Mouse (Mus musculus) MEL (cell line): ENCODE measurements around the gene Rnf10.

Source experiments
- CTCF ChIP-seq, 3 experiments: IDR thresholded peaks in 2 of 3; conservative IDR thresholded peaks in 1 of 3; 2 replicates each; pipeline ENCODE4 v1.5.1; 2011 to 2012; ENCODE audit warnings: low read length in 3 of 3, low read depth in 2 of 3, mild to moderate bottlenecking in 2 of 3, improper control_type of control experiment in 1 of 3, inconsistent platforms in 1 of 3, mixed read lengths in 1 of 3, moderate library complexity in 1 of 3; ENCODE audit not compliant: control insufficient read depth in 1 of 3, insufficient read depth in 1 of 3, poor library complexity in 1 of 3, severe bottlenecking in 1 of 3
- E2F4 ChIP-seq: IDR thresholded peaks from 2 replicates; pipeline ENCODE4 v1.6.1; 2011; ENCODE audit warnings: low read depth, low read length, improper control_type of control experiment, borderline replicate concordance
- MAFK ChIP-seq: IDR thresholded peaks from 2 replicates; pipeline ENCODE4 v1.6.1; 2011; ENCODE audit warnings: low read depth, mild to moderate bottlenecking, low read length, improper control_type of control experiment, borderline replicate concordance
- NELFE ChIP-seq: IDR thresholded peaks from 2 replicates; pipeline ENCODE4 v1.6.1; 2011; ENCODE audit warnings: low read depth, low read length, improper control_type of control experiment
- POLR2A ChIP-seq, 2 experiments: IDR thresholded peaks; 2 replicates each; pipeline ENCODE4 v1.6.1; 2011 to 2012; ENCODE audit warnings: low read length in 2 of 2, mild to moderate bottlenecking in 2 of 2, control low read depth in 1 of 2, improper control_type of control experiment in 1 of 2, low read depth in 1 of 2, moderate library complexity in 1 of 2; ENCODE audit not compliant: control insufficient read depth in 1 of 2, insufficient read depth in 1 of 2, poor library complexity in 1 of 2
- USF2 ChIP-seq, 2 experiments: IDR thresholded peaks; 2 replicates each; pipeline ENCODE4 v1.6.1; 2011 to 2012; ENCODE audit warnings: improper control_type of control experiment in 2 of 2, low read length in 2 of 2, borderline replicate concordance in 1 of 2, inconsistent platforms in 1 of 2, low read depth in 1 of 2, mild to moderate bottlenecking in 1 of 2; ENCODE audit not compliant: insufficient read depth in 1 of 2
- ZKSCAN1 ChIP-seq: IDR thresholded peaks from 2 replicates; pipeline ENCODE4 v1.6.1; 2012; ENCODE audit warnings: low read depth, mild to moderate bottlenecking, inconsistent platforms, low read length, improper control_type of control experiment, moderate library complexity

DNA sequence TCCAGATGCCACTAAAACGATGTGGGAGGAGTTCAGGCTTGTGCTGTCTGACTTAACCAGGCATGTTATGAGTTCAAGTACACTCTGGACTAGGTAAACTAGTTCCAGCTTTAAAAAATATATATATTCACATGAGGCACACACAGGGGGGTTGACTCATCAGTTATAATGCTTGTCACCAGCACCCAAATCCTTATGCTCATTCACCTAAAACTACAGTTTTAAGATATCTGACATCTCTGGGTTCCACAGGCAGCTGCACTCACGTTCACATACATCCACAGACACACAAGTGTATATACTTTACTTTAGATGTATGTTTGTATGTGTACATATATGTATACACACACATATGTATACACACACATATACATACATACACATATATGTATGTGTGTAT, 6.1 kb upstream of the Rnf10 start:
- TF ChIP-seq MAFK: no peak
- no peak for TF ChIP-seq ZKSCAN1
- no peak for TF ChIP-seq POLR2A (IDR thresholded peaks at IDR 0.05; ENCODE audit: control insufficient read depth in 1 of 2, insufficient read depth in 1 of 2, low read depth in 1 of 2, low read length in 2 of 2, poor library complexity in 1 of 2)
- no peak for TF ChIP-seq USF2 (IDR thresholded peaks at IDR 0.05; ENCODE audit: borderline replicate concordance in 1 of 2, insufficient read depth in 1 of 2, low read depth in 1 of 2, low read length in 2 of 2)
- TF ChIP-seq CTCF (IDR thresholded peaks at IDR 0.05 in 2 of 3, conservative IDR thresholded peaks at IDR 0.05 in 1 of 3; ENCODE audit: control insufficient read depth in 1 of 3, insufficient read depth in 1 of 3, low read depth in 2 of 3, low read length in 3 of 3, poor library complexity in 1 of 3, severe bottlenecking in 1 of 3): no peak
- TF ChIP-seq E2F4: no peak
- no peak for TF ChIP-seq NELFE
